Mouse (Mus musculus) bone marrow, adult 2 months (tissue): Measurements from ENCODE around the gene D10Wsu102e.
"Not testable (repeated sequence)": the region's sequence is repeated elsewhere in the genome, so short reads cannot be mapped to it uniquely, and the experiment has no call there.

Experiments used
- CTCF ChIP-seq: fragments of 200-500 bp; IDR thresholded peaks from 2 replicates; pipeline ENCODE4 v1.5.1; 2011; ENCODE audit warnings: low read length, control low read depth; ENCODE audit not compliant: control insufficient read depth, insufficient read depth
- POLR2A ChIP-seq: fragments of 200-500 bp; IDR thresholded peaks from 2 replicates; pipeline ENCODE4 v1.6.1; 2011; ENCODE audit warnings: low read depth, mild to moderate bottlenecking, control low read depth, low read length, borderline replicate concordance; ENCODE audit not compliant: control insufficient read depth

DNA sequence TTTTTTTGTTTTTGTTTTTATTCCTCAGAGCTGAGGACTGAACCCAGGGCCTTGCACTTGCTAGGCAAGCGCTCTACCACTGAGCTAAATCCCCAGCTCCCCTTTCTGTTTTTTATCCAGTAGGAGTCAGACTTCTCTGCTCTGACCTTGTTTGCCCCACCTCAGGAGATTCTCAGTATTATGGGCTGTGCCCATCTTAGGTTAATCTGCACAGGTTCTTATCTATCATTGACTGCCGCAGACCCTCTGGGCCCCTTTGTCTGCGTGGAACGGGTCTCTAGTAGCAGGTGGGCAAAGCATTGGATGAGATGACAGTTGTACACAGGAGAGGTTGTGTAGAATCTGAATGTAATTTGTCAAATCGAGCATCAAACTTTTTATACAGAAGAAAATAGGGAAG lies 15.4 kb downstream of the D10Wsu102e start:
- not testable (repeated sequence) for TF ChIP-seq CTCF, POLR2A
